Mouse (Mus musculus): ENCODE results near the gene Gm21987.

GRCm38 (mm10) chr16:38360317-38360716 is 13.5 kb downstream of the Gm21987 start:
- no peak for TF ChIP-seq CTCF (conservative IDR thresholded peaks at IDR 0.05 in 1 of 2, IDR thresholded peaks at IDR 0.05 in 1 of 2; ENCODE audit: low read depth in 2 of 2, low read length in 2 of 2)
- TF ChIP-seq HCFC1 (IDR thresholded peaks at IDR 0.05; ENCODE audit: low read depth, low read length), result no peak
- TF ChIP-seq POLR2A (IDR thresholded peaks at IDR 0.05; ENCODE audit: low read depth, low read length), result no peak
- TF ChIP-seq MAZ (IDR thresholded peaks at IDR 0.05; ENCODE audit: low read depth, low read length), result no peak
- no peak for TF ChIP-seq ZNF384 (IDR thresholded peaks at IDR 0.05; ENCODE audit: low read depth, low read length)
- TF ChIP-seq SIN3A (IDR thresholded peaks at IDR 0.05; ENCODE audit: low read length), result no peak
- TF ChIP-seq CHD1 (IDR thresholded peaks at IDR 0.05; ENCODE audit: low read depth, low read length), result no peak
- no peak for TF ChIP-seq RCOR1 (conservative IDR thresholded peaks at IDR 0.05; ENCODE audit: low read depth, low read length)
- no peak for TF ChIP-seq SMC3 (IDR thresholded peaks at IDR 0.05; ENCODE audit: low read depth, low read length)
- TF ChIP-seq TCF12 (IDR thresholded peaks at IDR 0.05; ENCODE audit: low read depth, low read length), result peak; percentile 88

Data from CH12.LX (cell line).